Mouse (Mus musculus): ENCODE data around the gene Sumf1. TPM values are rescaled to one million over a fixed set of nuclear protein-coding genes. Genes with fewer than 3 reads are reported as not detected.

Sumf1 gene
- total and polyA plus RNA-seq, 3 experiments: 11.0 to 23.1 (median 14.9) TPM

DNA sequence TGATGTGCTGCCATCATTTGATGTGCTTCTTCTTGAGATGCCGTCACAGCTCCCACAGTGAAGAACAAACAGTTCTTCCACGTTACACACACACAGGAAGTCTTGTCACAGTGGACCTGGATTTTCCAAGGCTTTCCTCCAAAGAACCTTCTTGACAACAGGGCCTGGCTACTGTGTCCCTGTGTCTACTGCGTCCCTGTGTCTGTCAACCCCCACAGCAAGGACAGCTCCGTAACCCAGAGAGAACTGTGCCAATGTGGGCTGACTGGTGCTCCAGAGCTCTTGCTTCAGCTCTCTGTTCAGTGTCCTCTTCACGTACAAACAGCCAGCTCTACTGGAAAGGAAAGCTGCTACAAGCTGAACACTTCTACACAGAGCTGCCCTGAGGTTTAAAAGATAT, 48.4 kb downstream of the Sumf1 start:
- no peak for TF ChIP-seq MEF2A (IDR thresholded peaks at IDR 0.05; ENCODE audit: borderline replicate concordance, low read depth, low read length)
- TF ChIP-seq PAX5 (IDR thresholded peaks at IDR 0.05; ENCODE audit: low read length): no peak
- no peak for TF ChIP-seq SMC3 (IDR thresholded peaks at IDR 0.05; ENCODE audit: low read depth, low read length)
- no peak for TF ChIP-seq RCOR1 (conservative IDR thresholded peaks at IDR 0.05; ENCODE audit: low read depth, low read length)
- no peak for TF ChIP-seq TBP (conservative IDR thresholded peaks at IDR 0.05; ENCODE audit: low read depth, low read length)
- TF ChIP-seq EP300 (IDR thresholded peaks at IDR 0.05; ENCODE audit: low read length): no peak
- H3K4me3 ChIP-seq (replicated peaks in 1 of 3; ENCODE audit: low read depth in 2 of 3, low read length in 2 of 3, poor library complexity in 1 of 3): no peak overlapping the region
- no peaks in the 10 kb centered on the region for H3K27me3 ChIP-seq (replicated peaks)
- H3K9ac ChIP-seq (ENCODE audit: insufficient read depth, low read depth): no peak overlapping the region
- H3K4me2 ChIP-seq (ENCODE audit: insufficient read depth, low read depth, poor library complexity, severe bottlenecking): no peak overlapping the region
- H3K79me2 ChIP-seq (replicated peaks; ENCODE audit: control insufficient read depth, extremely low read depth, insufficient read depth, poor library complexity, severe bottlenecking): no peaks in the 10 kb centered on the region
- H3K9me3 ChIP-seq (replicated peaks; ENCODE audit: low read length): no peaks in the 10 kb centered on the region
- dilution Hi-C loops (cut with MboI; ENCODE audit: extremely low pct_ligation_motif_present, extremely low pct_unique_long_range_greater_than_20kb, low sequenced_read_pairs): no loop called here
- in situ Hi-C loops (cut with MboI; ENCODE audit: low pct_ligation_motif_present, low pct_unique_long_range_greater_than_20kb, low sequenced_read_pairs): no loop called here
- peaks cover 9 to 35% of the 10 kb centered on the region in 2 experiments for H3K36me3 ChIP-seq (replicated peaks in 1 of 2; ENCODE audit: control insufficient read depth in 1 of 2, insufficient read depth in 1 of 2, low read length in 1 of 2)
- no peak overlapping the region for H3K27ac ChIP-seq (ENCODE audit: insufficient read depth, low read depth)
- no peak for DNase-seq (ENCODE audit: extremely low read depth)
- no peaks in the 10 kb centered on the region for H3K4me1 ChIP-seq (ENCODE audit: control insufficient read depth in 1 of 2, insufficient read depth in 2 of 2)

DNA sequence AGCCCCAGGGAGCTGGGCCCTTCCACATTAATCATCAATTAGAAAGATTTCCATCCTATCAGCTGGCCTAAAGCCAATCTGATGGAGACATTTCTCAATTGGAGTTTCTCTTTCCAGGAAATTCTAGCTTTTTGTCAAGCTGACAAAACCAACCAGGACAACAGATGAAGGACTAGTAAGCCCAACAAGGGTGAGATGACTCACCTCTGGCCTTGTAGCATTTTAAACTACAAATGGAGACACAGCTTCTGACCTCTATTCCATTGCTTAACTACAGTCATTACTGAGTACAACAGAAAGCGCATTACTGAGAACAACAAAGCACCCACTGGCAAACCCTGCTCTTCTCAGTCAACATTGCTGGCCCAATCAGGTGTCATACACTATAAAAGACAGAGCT, 49.1 kb downstream of the Sumf1 start:
- H3K27me3 ChIP-seq (replicated peaks): no peaks in the 10 kb centered on the region
- H3K36me3 ChIP-seq (replicated peaks in 1 of 2; ENCODE audit: control insufficient read depth in 1 of 2, insufficient read depth in 1 of 2, low read length in 1 of 2): peaks cover 5 to 28% of the 10 kb centered on the region in 2 experiments
- in situ Hi-C loops (cut with MboI; ENCODE audit: low pct_ligation_motif_present, low pct_unique_long_range_greater_than_20kb, low sequenced_read_pairs): no loop called here
- DNase-seq (ENCODE audit: extremely low read depth): no peak
- no peak overlapping the region for H3K9ac ChIP-seq (ENCODE audit: insufficient read depth, low read depth)
- dilution Hi-C loops (cut with MboI; ENCODE audit: extremely low pct_ligation_motif_present, extremely low pct_unique_long_range_greater_than_20kb, low sequenced_read_pairs): no loop called here
- H3K79me2 ChIP-seq (replicated peaks; ENCODE audit: control insufficient read depth, extremely low read depth, insufficient read depth, poor library complexity, severe bottlenecking): no peaks in the 10 kb centered on the region
- no peaks in the 10 kb centered on the region for H3K4me1 ChIP-seq (ENCODE audit: control insufficient read depth in 1 of 2, insufficient read depth in 2 of 2)
- no peaks in the 10 kb centered on the region for H3K9me3 ChIP-seq (replicated peaks; ENCODE audit: low read length)
- no peak overlapping the region for H3K27ac ChIP-seq (ENCODE audit: insufficient read depth, low read depth)
- no peak overlapping the region for H3K4me3 ChIP-seq (replicated peaks in 1 of 3; ENCODE audit: low read depth in 2 of 3, low read length in 2 of 3, poor library complexity in 1 of 3)
- no peak overlapping the region for H3K4me2 ChIP-seq (ENCODE audit: insufficient read depth, low read depth, poor library complexity, severe bottlenecking)
- no peak for TF ChIP-seq ZMIZ1 (IDR thresholded peaks at IDR 0.05; ENCODE audit: low read depth, low read length)
- TF ChIP-seq ZKSCAN1 (IDR thresholded peaks at IDR 0.05; ENCODE audit: borderline replicate concordance, low read depth, low read length): no peak
- no peak for TF ChIP-seq IRF4 (IDR thresholded peaks at IDR 0.05; ENCODE audit: low read depth, low read length)
- TF ChIP-seq BHLHE40 (IDR thresholded peaks at IDR 0.05; ENCODE audit: low read depth, low read length): no peak
- no peak for TF ChIP-seq SMC3 (IDR thresholded peaks at IDR 0.05; ENCODE audit: low read depth, low read length)
- no peak for TF ChIP-seq MAX (IDR thresholded peaks at IDR 0.05; ENCODE audit: low read length)
- no peak for TF ChIP-seq MAZ (IDR thresholded peaks at IDR 0.05; ENCODE audit: low read depth, low read length)
- TF ChIP-seq PAX5 (IDR thresholded peaks at IDR 0.05; ENCODE audit: low read length): no peak
- TF ChIP-seq RCOR1 (conservative IDR thresholded peaks at IDR 0.05; ENCODE audit: low read depth, low read length): no peak
- TF ChIP-seq MEF2A (IDR thresholded peaks at IDR 0.05; ENCODE audit: borderline replicate concordance, low read depth, low read length): no peak
- no peak for TF ChIP-seq UBTF (IDR thresholded peaks at IDR 0.05; ENCODE audit: low read depth, low read length)
- TF ChIP-seq RAD21 (IDR thresholded peaks at IDR 0.05; ENCODE audit: low read depth, low read length): no peak

Measured in CH12.LX (cell line).